Mouse (Mus musculus) erythroblast, embryonic 14.5 days (primary cell): ENCODE data around the gene Ms4a1.

Experiments
- GATA1 ChIP-seq: IDR thresholded peaks from 2 replicates; pipeline ENCODE4 v1.6.1; 2012; ENCODE audit warnings: low read length, inconsistent platforms, mixed read lengths
- TAL1 ChIP-seq: IDR thresholded peaks from 3 replicates; pipeline ENCODE4 v1.6.1; 2012; ENCODE audit warnings: low read length, inconsistent platforms, mixed read lengths

- no peak for TF ChIP-seq GATA1
- TF ChIP-seq TAL1, result no peak
These were observed 10.4 kb upstream of the Ms4a1 start for GRCm38 (mm10) chr19:11276431-11276830.
